Mouse (Mus musculus): ENCODE measurements around the gene Gtf3c2.
A peak's percentile ranks its signal among the peaks of the same experiment; 100 is the strongest.

Gtf3c2 gene

DNA sequence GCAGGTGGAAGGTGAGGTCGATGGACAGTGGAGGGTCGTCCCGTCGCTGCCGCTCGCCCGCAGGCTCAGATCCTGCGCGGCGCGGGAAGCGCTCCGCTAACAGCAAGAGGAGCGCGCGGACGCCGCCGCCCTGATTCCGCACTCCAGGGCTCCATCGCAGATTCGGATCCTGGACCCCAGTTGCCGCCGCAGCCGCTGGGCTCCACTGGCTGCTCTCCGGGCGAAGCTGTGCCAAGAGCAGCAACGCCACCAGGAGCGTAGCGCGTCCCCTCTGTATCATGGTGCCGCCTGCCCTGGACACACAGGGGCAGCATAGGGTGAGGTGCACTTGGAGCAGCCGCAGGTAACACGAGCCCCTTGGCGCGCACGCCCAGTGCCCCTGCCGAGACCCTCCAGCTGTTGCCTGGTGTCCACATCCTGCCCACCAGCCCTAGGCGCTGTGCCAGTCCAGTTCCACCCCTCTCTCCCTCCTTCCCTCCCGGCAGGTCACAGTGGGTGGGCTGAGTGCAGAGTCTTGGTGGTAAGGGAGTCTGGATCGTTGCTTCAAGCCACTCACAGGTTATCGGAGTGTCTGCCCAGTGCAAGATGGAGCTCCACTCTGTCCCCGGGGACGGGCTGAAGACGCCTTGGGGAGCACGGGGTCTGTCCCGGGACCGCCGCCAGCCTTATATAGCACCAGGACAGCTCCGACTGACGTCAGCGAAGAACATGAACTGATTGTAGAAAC, 41.5 kb downstream of the Gtf3c2 start, which contains the start of gene Ucn:
Gene Ucn (minus strand): TSS at position 589 of the 727 bp plus-strand sequence.
- DNase-seq: no peak

DNA sequence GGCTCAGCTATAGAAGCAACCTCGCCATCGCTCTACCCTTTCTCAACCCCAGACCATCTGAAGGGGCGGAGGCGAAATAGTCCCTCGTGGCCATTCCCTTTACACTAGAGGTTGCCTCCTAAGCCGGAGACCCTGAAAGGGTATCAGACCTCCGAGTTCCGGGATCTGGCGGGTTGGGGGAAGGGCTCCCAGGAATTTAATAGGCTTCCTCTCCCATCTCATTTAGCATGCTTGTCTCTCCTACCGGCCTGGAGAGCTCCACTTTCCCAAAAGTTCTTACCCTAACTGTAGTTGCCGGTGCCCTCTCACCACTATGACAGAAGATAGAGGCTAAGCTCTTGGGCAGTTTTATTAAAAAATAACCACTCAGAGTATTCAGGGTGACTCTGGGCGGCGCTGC, 42.3 kb downstream of the Gtf3c2 start:
- DNase-seq: peak in 1 of 2 experiments; percentile 10

DNA sequence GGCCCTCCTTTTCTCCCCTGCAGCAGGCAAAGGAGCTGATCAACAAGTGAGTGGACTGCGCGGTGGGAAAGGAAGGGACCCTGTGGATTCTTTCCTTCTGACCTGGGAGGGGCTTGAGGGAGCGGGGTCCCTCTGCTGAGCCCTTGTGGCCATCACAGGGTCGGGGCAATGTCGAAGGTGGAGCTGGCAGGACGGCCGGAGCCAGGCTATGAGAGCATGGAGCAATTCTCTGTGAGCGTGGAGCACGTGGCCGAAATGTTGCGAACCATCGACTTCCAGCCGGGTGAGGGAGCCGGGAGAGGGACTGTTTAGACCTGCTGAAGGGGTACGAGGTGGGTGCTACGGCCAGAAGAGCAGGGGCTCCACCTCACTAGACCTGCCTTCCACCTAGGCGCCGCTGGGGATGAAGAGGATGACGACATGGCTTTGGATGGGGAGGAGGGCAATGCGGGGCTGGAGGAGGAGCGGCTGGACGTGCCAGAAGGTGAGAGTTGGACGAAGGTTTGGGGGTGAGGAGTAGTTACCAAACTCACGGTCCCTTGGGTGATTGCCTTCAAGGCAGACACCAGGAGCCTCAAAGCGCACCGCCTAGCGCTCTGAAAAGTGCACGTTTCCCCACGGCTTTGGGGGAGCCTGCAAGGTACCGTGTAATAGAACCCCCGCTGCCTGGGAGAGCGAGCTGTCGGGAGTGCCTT, 43.1 kb downstream of the Gtf3c2 start:
- no peak for DNase-seq

DNA sequence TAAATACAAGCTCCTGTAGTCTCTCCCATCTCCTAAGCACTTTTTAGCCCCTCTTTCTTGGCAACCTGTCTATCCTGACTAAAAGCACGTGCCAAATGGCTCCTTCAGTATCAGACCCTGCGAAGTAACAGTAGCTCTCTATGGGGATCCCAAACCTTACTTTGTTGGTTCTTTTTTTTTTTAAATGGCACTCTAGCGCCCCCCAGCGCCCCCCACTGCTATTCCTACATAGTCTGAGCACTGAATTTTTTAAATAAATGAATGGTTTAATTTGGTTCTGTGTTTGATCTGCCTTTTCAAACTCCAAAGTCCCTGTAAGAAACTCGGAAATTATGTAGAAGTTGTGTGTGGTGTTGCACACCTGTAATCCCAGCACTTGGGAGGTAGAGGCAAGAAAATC, 53.9 kb downstream of the Gtf3c2 start:
- DNase-seq: no peak

DNA sequence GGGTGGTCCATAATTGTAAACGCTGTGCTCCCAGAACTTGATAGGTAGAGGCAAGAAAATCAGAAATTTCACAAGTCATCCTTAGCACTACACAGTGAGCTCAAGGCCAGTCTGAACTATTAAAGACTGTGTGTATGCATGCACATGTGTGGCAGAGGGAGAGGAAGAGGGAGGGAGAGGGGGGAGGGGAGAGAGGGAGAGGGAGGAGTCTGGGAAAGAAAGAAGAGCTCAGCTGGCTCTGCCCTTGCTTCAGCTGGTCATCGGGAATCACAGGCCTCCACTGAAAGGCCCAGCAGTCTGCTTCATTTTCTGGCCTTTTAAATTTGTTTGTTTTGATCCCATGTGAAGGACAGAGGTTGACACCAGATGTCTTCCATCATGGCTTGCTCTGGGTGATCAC, 56.5 kb downstream of the Gtf3c2 start:
- no peak for DNase-seq

DNA sequence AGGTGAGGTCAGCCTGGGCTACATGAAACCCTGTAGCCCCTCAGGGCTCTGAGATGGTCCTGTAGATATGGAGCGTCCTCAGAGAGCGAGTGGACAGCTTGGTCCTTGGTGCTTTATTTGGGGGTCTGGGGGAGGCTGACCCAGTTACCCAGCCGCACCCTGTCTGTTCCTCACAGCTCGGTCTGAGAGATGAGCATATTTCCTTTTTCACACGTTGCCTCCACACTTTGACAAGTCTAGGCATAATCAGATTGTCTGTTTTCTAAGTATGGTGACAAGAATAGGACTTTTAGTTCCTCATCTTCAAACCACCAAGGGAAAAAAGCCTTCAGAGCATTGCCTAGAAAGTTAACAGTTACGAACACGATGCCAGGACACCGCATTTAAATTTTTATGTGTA, 58.8 kb downstream of the Gtf3c2 start:
- DNase-seq: no peak

DNA sequence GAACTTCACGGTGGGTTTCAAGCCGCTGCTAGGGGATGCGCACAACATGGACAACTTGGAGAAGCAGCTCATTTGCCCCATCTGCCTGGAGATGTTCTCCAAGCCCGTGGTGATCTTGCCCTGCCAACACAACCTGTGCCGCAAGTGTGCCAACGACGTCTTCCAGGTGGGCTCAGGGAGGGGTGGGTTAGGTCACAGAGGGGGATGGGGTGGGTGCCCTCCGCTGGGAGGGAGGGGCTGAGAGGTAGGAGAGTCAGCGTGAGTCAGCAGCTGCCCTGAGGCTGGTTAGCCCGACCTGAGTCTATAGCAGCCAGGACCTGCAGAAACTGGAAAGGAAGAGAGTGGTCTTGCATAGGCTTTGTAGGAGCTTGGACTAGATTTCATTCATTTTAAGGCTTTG, 63.0 kb downstream of the Gtf3c2 start:
- DNase-seq: no peak

DNA sequence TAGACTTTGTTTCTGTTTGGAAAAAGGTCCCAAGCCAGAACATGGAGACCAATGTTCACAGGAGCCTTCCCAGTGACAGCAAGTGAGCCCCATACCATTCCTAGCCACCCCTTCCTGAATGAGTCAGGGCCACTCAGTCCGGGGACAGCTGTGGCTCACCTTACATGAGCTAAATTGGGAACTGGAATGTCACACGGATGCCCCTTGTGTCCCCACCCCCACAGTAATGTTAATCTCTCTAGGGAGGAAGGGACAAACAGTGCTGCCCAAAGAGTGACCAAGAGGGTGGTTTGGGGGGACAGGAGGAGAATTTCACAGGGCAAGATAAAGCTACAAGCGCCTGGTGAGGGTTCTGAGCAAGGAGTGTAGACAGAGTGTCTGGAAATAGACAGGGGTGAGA, 63.6 kb downstream of the Gtf3c2 start, which contains the start of gene Trim54:
Gene Trim54 (plus strand): TSS at position 359 of the 400 bp plus-strand sequence.
- no peak for DNase-seq

DNA sequence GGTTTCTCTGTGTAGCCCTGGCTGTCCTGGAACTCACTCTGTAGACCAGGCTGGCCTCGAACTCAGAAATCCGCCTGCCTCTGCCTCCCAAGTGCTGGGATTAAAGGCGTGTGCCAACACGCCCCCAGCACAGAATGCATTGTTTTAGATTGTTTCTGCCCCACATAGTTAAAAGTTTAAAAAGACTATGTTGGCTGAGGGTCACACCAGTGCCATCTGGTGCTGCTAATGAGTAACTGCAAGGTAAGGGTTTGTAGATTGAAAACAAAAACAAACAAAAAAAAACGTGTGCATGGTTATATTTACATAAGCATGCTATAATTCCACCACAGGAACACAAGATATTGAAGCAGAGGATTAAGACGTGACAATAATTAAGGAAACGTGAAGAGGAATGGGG, 69.2 kb downstream of the Gtf3c2 start:
- DNase-seq: no peak

DNA sequence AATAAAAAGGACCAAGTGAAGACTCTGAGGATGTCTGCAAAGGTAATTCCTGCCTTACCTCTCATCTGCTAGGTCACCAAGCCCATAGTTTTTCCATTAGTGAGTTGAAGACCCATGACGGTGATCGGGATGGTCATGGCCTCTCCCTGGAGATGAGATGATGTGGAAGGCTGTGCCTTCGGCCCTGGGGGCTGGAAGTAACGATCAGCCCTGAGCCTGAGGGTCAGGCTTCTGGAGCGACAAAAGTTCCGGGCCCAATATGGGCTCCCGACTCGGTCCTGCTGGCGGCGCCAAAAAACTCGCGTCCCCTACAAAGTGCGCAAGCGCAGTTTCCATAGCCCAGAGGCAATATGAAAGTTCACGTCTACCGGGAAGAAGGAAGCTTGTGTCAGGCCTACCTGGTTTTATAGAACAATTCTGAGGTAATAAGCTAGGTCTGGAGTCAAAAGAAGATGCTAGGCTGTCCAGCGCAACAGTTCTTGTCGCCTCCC, 71.9 kb downstream of the Gtf3c2 start, which contains the start of gene Slc30a3:
Gene Slc30a3 (minus strand): TSS at position 238 of the 491 bp plus-strand sequence.
- DNase-seq: no peak
